Mouse (Mus musculus): ENCODE data around the gene Washc1.

GRCm38 (mm10) chr17:66092664-66093063, 18.7 kb upstream of the Washc1 start:
- TF ChIP-seq POLR2A (IDR thresholded peaks at IDR 0.05; ENCODE audit: borderline replicate concordance, extremely low read depth, low read depth, low read length) (no peak), CTCF (IDR thresholded peaks at IDR 0.05; ENCODE audit: insufficient read depth, low read length) (no peak)
